ENCODE assay signal across 9 mouse cellular contexts in genomic region chr17:28931436-28932211, GRCm38 (mm10). TPM values are rescaled to one million over a fixed set of nuclear protein-coding genes. Genes with fewer than 3 reads are reported as not detected.
A peak's percentile ranks its signal among the peaks of the same experiment; 100 is the strongest.
DNase-seq lines count a peak whose midpoint lies in the region; ATAC-seq and TF ChIP-seq lines count a peak whose summit lies in the region.
"Had no signal": no experiment of that assay in that cellular context is flagged by ENCODE, and none has a peak within 500 bp of the region (broad histone marks: within the 10 kb centered on the region; RNA-seq: fewer than 3 reads in every experiment).

No protein-coding gene starts in this region.

- H3K4me3 ChIP-seq in hindbrain, embryonic 11.5 days (ENCODE audit: low read depth, low read length), result no peak overlapping the region
- H3K4me3 ChIP-seq in hindbrain, embryonic 13.5 days, result no peak overlapping the region
- no peak overlapping the region for H3K4me3 ChIP-seq in intestine, postnatal 0 days (ENCODE audit: low read depth, low read length)

- H3K9me3 ChIP-seq in hindbrain, embryonic 11.5 days (ENCODE audit: control insufficient read depth, low read length), result no peaks in the 10 kb centered on the region
- no peaks in the 10 kb centered on the region for H3K9me3 ChIP-seq in hindbrain, embryonic 13.5 days
- no peaks in the 10 kb centered on the region for H3K9me3 ChIP-seq in intestine, postnatal 0 days (ENCODE audit: control insufficient read depth)

- 91% methylated on average over 18 of the region's 18 CpGs for WGBS in hindbrain, embryonic 11.5 days
- WGBS in hindbrain, embryonic 13.5 days, result 91% methylated on average over 18 of the region's 18 CpGs
- WGBS in intestine, postnatal 0 days, result 82% methylated on average over 18 of the region's 18 CpGs

- H3K36me3 ChIP-seq in hindbrain, embryonic 11.5 days (ENCODE audit: control insufficient read depth, insufficient read depth, low read length), result no peaks in the 10 kb centered on the region
- no peaks in the 10 kb centered on the region for H3K36me3 ChIP-seq in hindbrain, embryonic 13.5 days
- H3K36me3 ChIP-seq in intestine, postnatal 0 days (ENCODE audit: control insufficient read depth, insufficient read depth), result no peaks in the 10 kb centered on the region

- TF ChIP-seq CTCF in intestine, postnatal 0 days (IDR thresholded peaks at IDR 0.05; ENCODE audit: low read depth), result no peak

- no peak for ATAC-seq in hindbrain, embryonic 11.5 days (ENCODE audit: low FRiP score)
- ATAC-seq in hindbrain, embryonic 13.5 days (ENCODE audit: low FRiP score), result no peak
- ATAC-seq in intestine, postnatal 0 days, result no peak
- ATAC-seq in erythroid progenitor cell, adult 5-6 weeks (replicated peaks; ENCODE audit: low FRiP score, poor library complexity, severe bottlenecking), result no peak
- ATAC-seq in frontal cortex, adult (ENCODE audit: low TSS enrichment), result no peak

- H3K4me2 ChIP-seq in hindbrain, embryonic 11.5 days (replicated peaks; ENCODE audit: low read depth, low read length), result no peak overlapping the region
- no peak overlapping the region for H3K4me2 ChIP-seq in hindbrain, embryonic 13.5 days
- H3K4me2 ChIP-seq in intestine, postnatal 0 days (replicated peaks; ENCODE audit: low read depth), result no peak overlapping the region

- no peak for DNase-seq in hindbrain, embryonic 11.5 days (ENCODE audit: low spot score)
- DNase-seq in 3T3-L1 (ENCODE audit: low read depth, low spot score), result peak; percentile 69
- peak; percentile 34 for DNase-seq in MN1 (ENCODE audit: low spot score)
- DNase-seq in spleen, adult 12 weeks (ENCODE audit: low spot score), result no peak

- H3K9ac ChIP-seq in hindbrain, embryonic 11.5 days (ENCODE audit: low read depth, low read length), result no peak overlapping the region
- H3K9ac ChIP-seq in hindbrain, embryonic 13.5 days, result no peak overlapping the region
- H3K9ac ChIP-seq in intestine, postnatal 0 days (ENCODE audit: low read depth, low read length), result no peak overlapping the region

- H3K27me3 ChIP-seq in hindbrain, embryonic 11.5 days (ENCODE audit: control insufficient read depth, insufficient read depth, low read length), result no peaks in the 10 kb centered on the region
- no peaks in the 10 kb centered on the region for H3K27me3 ChIP-seq in hindbrain, embryonic 13.5 days
- no peaks in the 10 kb centered on the region for H3K27me3 ChIP-seq in intestine, postnatal 0 days (replicated peaks; ENCODE audit: control insufficient read depth, insufficient read depth, low read length)

- 0 out of 2 replicates have a peak overlapping the region, but pooled peaks have one; percentile 13 for H3K27ac ChIP-seq in hindbrain, embryonic 11.5 days (ENCODE audit: low read depth, low read length)
- H3K27ac ChIP-seq in hindbrain, embryonic 13.5 days, result no peak overlapping the region
- H3K27ac ChIP-seq in intestine, postnatal 0 days (ENCODE audit: low read depth, low read length), result peak overlapping the region; percentile 94; the same call in 1 of the 2 replicates

- peaks cover 5% of the 10 kb centered on the region; the same call in 1 of the 2 replicates for H3K4me1 ChIP-seq in hindbrain, embryonic 11.5 days (replicated peaks; ENCODE audit: control insufficient read depth, insufficient read depth, low read length)
- peaks cover 13% of the 10 kb centered on the region for H3K4me1 ChIP-seq in hindbrain, embryonic 13.5 days (replicated peaks)
- H3K4me1 ChIP-seq in intestine, postnatal 0 days (replicated peaks; ENCODE audit: control insufficient read depth, insufficient read depth, low read length), result no peaks in the 10 kb centered on the region; the same call in 1 of the 2 replicates

RNA-seq across cellular contexts. Expression of gene Pxt1, which starts 12.0 kb away (rescaled TPM):
- polyA plus RNA-seq in hindbrain, embryonic 11.5 days (2014; fragmentation: Nextera tagmentation; extraction: Ambion mirVana), result 0.34 TPM in 1 of 2 replicates, not detected in the other
- polyA plus RNA-seq in hindbrain, embryonic 13.5 days (2015; fragmentation: Nextera tagmentation; extraction: Ambion mirVana), result 0.19 TPM in 1 of 2 replicates, not detected in the other
- polyA plus RNA-seq in intestine, postnatal 0 days (2015; fragmentation: Nextera tagmentation; extraction: Ambion mirVana), result not detected in 2 replicates
- total RNA-seq in erythroid progenitor cell, adult 5-6 weeks (2015; ENCODE audit: low replicate concordance), result 3.2 TPM in 1 of 2 replicates, not detected in the other
- not detected in 2 replicates for total RNA-seq in erythroid progenitor cell, adult 5-6 weeks (2017; ENCODE audit: low replicate concordance)
- total RNA-seq: liver, adult 2 months had no signal
- polyA plus RNA-seq: liver, adult 2 months had no signal

RNA-seq across cellular contexts. Expression of gene 4930539E08Rik, which starts 16.5 kb away (rescaled TPM):
- polyA plus RNA-seq in hindbrain, embryonic 11.5 days (2014; fragmentation: Nextera tagmentation; extraction: Ambion mirVana), result 0.03 TPM in 1 of 2 replicates, not detected in the other
- 0.31 and 0.57 TPM in 2 replicates for polyA plus RNA-seq in hindbrain, embryonic 13.5 days (2015; fragmentation: Nextera tagmentation; extraction: Ambion mirVana)
- polyA plus RNA-seq in intestine, postnatal 0 days (2015; fragmentation: Nextera tagmentation; extraction: Ambion mirVana), result 2.9 and 3.5 TPM in 2 replicates
- total RNA-seq in erythroid progenitor cell, adult 5-6 weeks (2015; ENCODE audit: low replicate concordance), result not detected in 2 replicates
- total RNA-seq in erythroid progenitor cell, adult 5-6 weeks (2017; ENCODE audit: low replicate concordance), result not detected in 2 replicates

RNA-seq across cellular contexts. Expression of gene Kctd20, which starts 20.1 kb away (rescaled TPM):
- 81.7 and 94.8 TPM in 2 replicates for polyA plus RNA-seq in hindbrain, embryonic 11.5 days (2014; fragmentation: Nextera tagmentation; extraction: Ambion mirVana)
- 96.0 and 96.7 TPM in 2 replicates for polyA plus RNA-seq in hindbrain, embryonic 13.5 days (2015; fragmentation: Nextera tagmentation; extraction: Ambion mirVana)
- 25.6 and 27.0 TPM in 2 replicates for polyA plus RNA-seq in intestine, postnatal 0 days (2015; fragmentation: Nextera tagmentation; extraction: Ambion mirVana)
- total RNA-seq in erythroid progenitor cell, adult 5-6 weeks (2015; ENCODE audit: low replicate concordance), result 63.1 and 88.4 TPM in 2 replicates
- 82.3 and 128 TPM in 2 replicates for total RNA-seq in erythroid progenitor cell, adult 5-6 weeks (2017; ENCODE audit: low replicate concordance)

Comparison
In these comparisons a context has a peak if more than half of its experiments do, and no peak if none do; other contexts are left out.
1. DNase-seq: peak in 3T3-L1 (single experiment) and MN1 (single experiment); none in hindbrain, embryonic 11.5 days (single experiment) and spleen, adult 12 weeks (single experiment).